Mouse (Mus musculus) heart, postnatal 0 days (tissue): ENCODE measurements around the gene Vwa3a. TPM values are rescaled to one million over a fixed set of nuclear protein-coding genes. Genes with fewer than 3 reads are reported as not detected.

Experiments
- ATAC-seq: fragments of 200-750 bp; cut with Nextera tagmentation; 2 replicates; pipeline ENCODE4 v1.8.0; 2017; ENCODE audit warnings: low read depth, moderate number of reproducible peaks, moderate library complexity; ENCODE audit not compliant: insufficient read depth
- DNase-seq: peaks from one replicate; pipeline ENCODE4 v3.0.0-alpha.2; 2016; ENCODE audit warnings: low spot score
- H3K27ac ChIP-seq: fragments of 300-500 bp; sonication (generic); 2 replicates; pipeline ENCODE4 v1.5.1; 2014; ENCODE audit warnings: low read depth, mild to moderate bottlenecking
- H3K27me3 ChIP-seq: fragments of 300-500 bp; sonication (generic); 2 replicates; pipeline ENCODE4 v1.6.1; 2014; ENCODE audit warnings: low read length, mixed read lengths; ENCODE audit not compliant: control insufficient read depth, insufficient read depth
- H3K36me3 ChIP-seq: fragments of 300-500 bp; sonication (generic); replicated peaks from 2 replicates; pipeline ENCODE4 v1.6.1; 2014; ENCODE audit warnings: low read length, mixed read lengths; ENCODE audit not compliant: control insufficient read depth, insufficient read depth
- H3K4me1 ChIP-seq: fragments of 300-500 bp; sonication (generic); 2 replicates; pipeline ENCODE4 v1.6.1; 2014; ENCODE audit warnings: antibody characterized with exemption; ENCODE audit not compliant: control insufficient read depth, insufficient read depth
- H3K4me2 ChIP-seq: fragments of 300-500 bp; sonication (generic); 2 replicates; pipeline ENCODE4 v1.6.1; 2014; ENCODE audit warnings: low read depth, mild to moderate bottlenecking, low read length, moderate library complexity
- H3K4me3 ChIP-seq: fragments of 300-500 bp; sonication (generic); 2 replicates; pipeline ENCODE4 v1.5.1; 2014; ENCODE audit warnings: low read depth, low read length
- H3K9ac ChIP-seq: fragments of 300-500 bp; sonication (generic); replicated peaks from 2 replicates; pipeline ENCODE4 v1.6.1; 2014; ENCODE audit warnings: low read depth, low read length, mixed read lengths
- H3K9me3 ChIP-seq: fragments of 300-500 bp; sonication (generic); replicated peaks from 2 replicates; pipeline ENCODE4 v1.6.1; 2016; ENCODE audit warnings: low read length; ENCODE audit not compliant: control insufficient read depth
- CTCF ChIP-seq: IDR thresholded peaks from 2 replicates; pipeline ENCODE4 v1.5.1; 2016; ENCODE audit warnings: antibody characterized with exemption, control low read depth, low read depth
- EP300 ChIP-seq: IDR thresholded peaks from 2 replicates; pipeline ENCODE4 v1.6.1; 2016; ENCODE audit warnings: antibody characterized with exemption, low read depth
- WGBS: fragments of 180-500 bp; shearing (Covaris S2); extraction: QIAGEN DNeasy Blood & Tissue Kit; methylation state at CpG from one replicate; pipeline ENCODE4 v1.1.7; 2014; 5-methylcytosine and 5-hydroxymethylcytosine counted together
- polyA plus RNA-seq: library from polyadenylated mRNA; unstranded; fragments of >200 nt; fragmentation: Nextera tagmentation; extraction: Ambion mirVana; gene quantifications from 2 replicates; pipeline ENCODE4 v1.2.1, GENCODE M21; 2015
- total RNA-seq: library from RNA; depleted of rRNA; stranded (reverse); fragments of >200 nt; gene quantifications from 2 replicates; pipeline ENCODE4 v1.2.3, GENCODE M21; 2014; ENCODE audit warnings: low replicate concordance

Gene Vwa3a
- total and polyA plus RNA-seq, 2 experiments from 2014 or later = 0.04 to 1.1 TPM

DNA sequence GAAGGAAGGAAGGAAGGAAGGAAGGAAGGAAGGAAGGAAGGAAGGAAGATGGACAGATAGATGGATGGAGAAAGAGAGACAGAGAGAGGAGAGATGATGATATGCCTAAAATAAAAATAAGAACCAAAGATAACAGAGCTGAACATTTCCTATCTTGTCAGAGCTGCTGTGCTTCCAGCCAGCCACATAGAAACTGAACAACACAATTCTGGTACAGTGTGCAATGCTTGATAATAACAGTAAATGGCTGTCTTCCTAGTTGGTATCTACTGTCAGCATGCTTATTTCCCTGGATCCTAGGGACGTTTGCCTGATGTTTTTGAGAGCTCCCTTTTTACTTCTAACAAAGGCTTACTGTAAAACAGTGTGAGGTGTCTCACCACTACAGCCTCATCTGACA is 32.3 kb downstream of the Vwa3a start:
- Histone ChIP-seq H3K4me3 (no peak overlapping the region), H3K27me3 (no peaks in the 10 kb centered on the region), H3K36me3 (no peaks in the 10 kb centered on the region), H3K27ac (no peak overlapping the region), H3K9ac (no peak overlapping the region), H3K9me3 (no peaks in the 10 kb centered on the region), H3K4me2 (no peak overlapping the region), H3K4me1 (no peaks in the 10 kb centered on the region)
- DNase-seq = no peak
- TF ChIP-seq CTCF = no peak
- no peak for TF ChIP-seq EP300
- ATAC-seq = no peak
- WGBS = 30% methylated on average over 1 of the region's 1 CpGs

DNA sequence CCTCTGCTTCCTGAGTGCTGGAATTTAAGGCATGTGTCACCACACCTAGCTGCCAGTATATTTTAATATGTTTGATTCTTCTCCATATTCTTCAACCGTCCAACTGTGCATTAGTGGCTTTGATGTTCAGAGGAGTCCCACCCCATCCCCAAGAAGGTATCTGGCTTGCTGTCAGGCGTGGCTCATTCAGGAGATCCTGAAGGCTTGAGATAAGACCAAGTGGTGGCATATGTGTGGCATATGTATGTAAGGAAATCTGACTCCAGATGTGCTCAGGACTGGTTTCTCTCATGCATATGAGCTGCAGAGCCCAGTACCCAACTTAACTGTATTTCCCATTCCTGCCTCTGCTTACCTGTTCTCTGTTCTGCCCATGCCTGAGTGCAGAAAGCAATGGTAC is 38.9 kb downstream of the Vwa3a start:
- WGBS = 43% methylated on average over 2 of the region's 2 CpGs

DNA sequence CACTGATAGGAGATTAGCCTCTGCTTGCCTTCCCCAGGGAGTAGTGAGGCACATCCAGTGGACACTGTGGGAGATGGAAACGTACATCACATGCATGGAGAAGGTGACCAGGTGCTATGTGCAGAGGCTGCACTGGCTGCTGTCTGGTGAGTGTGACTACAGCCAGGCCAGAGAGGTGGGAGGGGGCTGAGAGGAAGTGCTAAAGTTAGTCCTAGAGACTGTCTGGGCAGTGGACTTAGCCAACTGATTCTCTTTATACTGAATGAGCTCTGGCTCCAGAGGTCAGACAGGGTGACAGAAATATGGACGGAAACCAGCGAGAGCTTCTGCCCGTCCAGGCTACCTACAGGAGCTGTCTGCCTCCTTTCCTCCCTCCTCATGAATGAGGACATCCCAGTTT is 56.4 kb downstream of the Vwa3a start:
- 40% methylated on average over 4 of the region's 4 CpGs for WGBS
- no peak overlapping the region for H3K4me2 ChIP-seq
- no peak for ATAC-seq
- no peak overlapping the region for H3K27ac ChIP-seq
- no peaks in the 10 kb centered on the region for H3K27me3 ChIP-seq
- no peak for TF ChIP-seq CTCF
- TF ChIP-seq EP300 = no peak
- no peaks in the 10 kb centered on the region for H3K9me3 ChIP-seq
- H3K4me3 ChIP-seq = no peak overlapping the region
- no peaks in the 10 kb centered on the region for H3K4me1 ChIP-seq
- H3K36me3 ChIP-seq = no peaks in the 10 kb centered on the region
- H3K9ac ChIP-seq = no peak overlapping the region
- DNase-seq = no peak

More for the DNA sequence above, 38.9 kb downstream of the Vwa3a start:
- Histone ChIP-seq H3K4me1 (no peaks in the 10 kb centered on the region), H3K9me3 (no peaks in the 10 kb centered on the region), H3K4me3 (no peak overlapping the region), H3K36me3 (no peaks in the 10 kb centered on the region), H3K9ac (no peak overlapping the region), H3K27ac (no peak overlapping the region), H3K4me2 (no peak overlapping the region), H3K27me3 (no peaks in the 10 kb centered on the region)
- TF ChIP-seq EP300 (no peak), CTCF (no peak)
- DNase-seq (no peak), ATAC-seq (no peak)

DNA sequence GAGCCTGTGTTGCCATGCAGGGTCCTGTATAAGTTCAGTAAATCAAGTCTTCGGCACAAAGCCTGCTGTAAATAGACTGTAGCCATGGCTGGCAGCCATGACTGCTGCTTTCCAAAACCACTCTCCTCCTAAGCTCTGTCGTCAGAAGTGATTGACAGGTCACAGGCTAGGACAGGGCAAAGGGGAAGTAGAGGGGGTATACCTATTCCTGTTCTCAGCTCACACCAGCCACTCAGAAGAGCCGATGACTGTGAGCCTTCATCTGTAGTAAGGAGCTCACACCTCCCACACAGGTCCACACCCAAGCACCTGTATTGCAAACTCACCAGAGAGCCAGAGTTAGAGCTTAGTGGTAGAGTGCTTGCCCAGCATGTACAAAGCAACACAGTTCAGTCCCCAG is 57.3 kb downstream of the Vwa3a start:
- H3K27ac ChIP-seq = no peak overlapping the region
- no peak overlapping the region for H3K9ac ChIP-seq
- H3K36me3 ChIP-seq = no peaks in the 10 kb centered on the region
- no peak for TF ChIP-seq EP300
- no peak for TF ChIP-seq CTCF
- 41% methylated on average over 3 of the region's 3 CpGs for WGBS
- no peak overlapping the region for H3K4me2 ChIP-seq
- no peak overlapping the region for H3K4me3 ChIP-seq
- DNase-seq = no peak
- no peaks in the 10 kb centered on the region for H3K9me3 ChIP-seq
- no peaks in the 10 kb centered on the region for H3K4me1 ChIP-seq
- peak; percentile 39; the same call in 1 of the 2 replicates for ATAC-seq
- no peaks in the 10 kb centered on the region for H3K27me3 ChIP-seq

DNA sequence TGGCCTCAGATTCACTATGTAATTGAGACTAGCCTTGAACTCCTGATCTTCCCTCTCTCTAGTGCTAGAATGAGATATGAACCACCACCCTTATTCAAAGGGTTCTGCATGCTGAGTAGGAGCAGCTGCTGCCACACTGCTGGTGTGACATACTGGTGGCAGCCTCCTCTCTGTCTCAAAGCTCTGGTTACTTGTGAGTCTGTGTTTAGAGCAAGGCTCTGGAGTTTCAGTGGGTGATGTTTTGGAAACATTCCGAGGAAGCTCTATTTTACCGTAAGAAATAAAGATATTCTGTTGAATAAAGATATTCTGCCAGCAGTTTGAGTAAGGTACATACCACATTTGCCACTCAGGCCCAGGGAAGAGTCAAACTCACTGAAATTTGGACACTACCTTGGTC is 64.2 kb downstream of the Vwa3a start:
- Histone ChIP-seq H3K4me2 (no peak overlapping the region), H3K9me3 (no peaks in the 10 kb centered on the region), H3K27ac (no peak overlapping the region), H3K36me3 (no peaks in the 10 kb centered on the region), H3K4me1 (no peaks in the 10 kb centered on the region), H3K9ac (no peak overlapping the region), H3K4me3 (no peak overlapping the region), H3K27me3 (no peaks in the 10 kb centered on the region)
- WGBS = 84% methylated on average over 2 of the region's 2 CpGs
- ATAC-seq = no peak
- DNase-seq = no peak
- TF ChIP-seq EP300 (no peak), CTCF (no peak)

DNA sequence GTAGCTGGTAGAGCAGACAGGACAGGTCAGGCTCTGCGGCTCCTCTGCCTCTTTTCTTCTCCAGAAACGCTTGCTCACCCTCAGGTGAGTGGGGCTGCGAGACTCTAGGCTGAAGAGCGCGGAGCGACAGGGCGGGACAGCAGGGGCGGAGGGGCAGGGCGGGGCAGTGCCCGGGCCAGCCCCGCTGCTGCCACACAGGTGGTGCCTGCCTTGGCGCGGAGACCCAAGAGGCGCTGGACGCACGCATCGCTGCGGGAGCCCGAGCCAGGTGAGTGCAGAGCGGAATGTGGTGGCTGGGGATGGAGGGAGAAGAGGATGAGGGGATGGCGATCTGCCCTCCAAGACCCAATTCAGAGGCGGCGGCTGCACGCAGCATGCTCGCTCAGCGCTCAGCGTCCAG is 70.6 kb downstream of the Vwa3a start:
- WGBS = 6% methylated on average over 23 of the region's 27 CpGs
- Histone ChIP-seq H3K27me3 (peaks cover 5% of the 10 kb centered on the region; the same call in 1 of the 2 replicates), H3K36me3 (no peaks in the 10 kb centered on the region), H3K4me2 (peak overlapping the region; percentile 34), H3K4me1 (no peaks in the 10 kb centered on the region), H3K9ac (no peak overlapping the region), H3K4me3 (peak overlapping the region; percentile 9; the same call in 1 of the 2 replicates), H3K9me3 (no peaks in the 10 kb centered on the region), H3K27ac (no peak overlapping the region)
- no peak for ATAC-seq
- DNase-seq = no peak
- TF ChIP-seq EP300 = no peak
- no peak for TF ChIP-seq CTCF
